ENCODE assay signal across 9 mouse cellular contexts in the genomic region with DNA sequence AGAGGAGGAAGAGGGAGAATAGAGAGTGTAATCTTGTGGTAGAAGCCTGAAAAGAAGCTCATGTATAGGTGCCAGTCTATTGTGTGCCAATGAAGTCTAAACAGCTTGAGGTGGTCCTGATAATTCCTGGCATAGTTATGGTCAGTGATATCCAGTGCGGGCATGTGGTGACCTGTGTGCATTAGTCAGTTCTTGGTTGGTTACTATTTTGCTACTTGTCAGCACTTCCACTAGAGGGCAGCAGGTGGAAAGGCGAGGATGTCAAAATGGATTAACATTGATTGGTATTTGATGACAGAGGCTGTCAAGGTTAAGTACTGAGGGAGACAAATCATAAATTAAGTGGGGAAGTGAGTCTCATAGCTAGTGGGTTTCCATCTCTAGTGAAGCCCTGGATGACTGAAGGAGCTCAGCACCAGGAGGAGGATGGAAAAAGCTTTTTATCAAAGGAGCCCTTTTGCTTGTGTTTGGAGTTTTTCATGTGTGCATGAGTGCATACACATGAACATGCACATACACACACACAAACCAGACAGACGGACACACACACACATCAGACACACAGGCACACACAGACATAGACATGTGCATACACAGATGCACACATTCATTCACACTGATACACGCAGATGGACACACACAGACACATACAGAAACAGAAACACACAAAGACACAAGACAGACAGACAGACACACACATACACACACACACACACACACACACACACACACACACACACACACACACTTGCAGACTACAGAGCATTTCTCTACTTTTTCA.
DNase-seq lines count a peak whose midpoint lies in the region; ATAC-seq and TF ChIP-seq lines count a peak whose summit lies in the region.
"Had no signal": no experiment of that assay in that cellular context is flagged by ENCODE, and none has a peak within 500 bp of the region (broad histone marks: within the 10 kb centered on the region; RNA-seq: fewer than 3 reads in every experiment).

No protein-coding gene starts in this region.

- no peaks in the 10 kb centered on the region for H3K9me3 ChIP-seq in intestine, postnatal 0 days (ENCODE audit: control insufficient read depth)
- H3K9me3 ChIP-seq in intestine, embryonic 15.5 days: no peaks in the 10 kb centered on the region
- no peaks in the 10 kb centered on the region for H3K9me3 ChIP-seq in G1E (replicated peaks)
- H3K9me3 ChIP-seq in embryonic facial prominence, embryonic 11.5 days (replicated peaks; ENCODE audit: control insufficient read depth, low read length): no peaks in the 10 kb centered on the region
- H3K9me3 ChIP-seq in neural tube, embryonic 14.5 days (ENCODE audit: control insufficient read depth, low read length): no peaks in the 10 kb centered on the region
- H3K9me3 ChIP-seq: embryonic facial prominence, embryonic 13.5 days had no signal

- no peak overlapping the region for H3K27ac ChIP-seq in intestine, postnatal 0 days (ENCODE audit: low read depth, low read length)
- H3K27ac ChIP-seq in intestine, embryonic 15.5 days: no peak overlapping the region
- no peak overlapping the region for H3K27ac ChIP-seq in embryonic facial prominence, embryonic 11.5 days (replicated peaks; ENCODE audit: low read depth, low read length)
- no peak overlapping the region for H3K27ac ChIP-seq in neural tube, embryonic 14.5 days (ENCODE audit: low read depth, low read length)
- H3K27ac ChIP-seq: embryonic facial prominence, embryonic 13.5 days had no signal

- peak; percentile 92 for TF ChIP-seq CTCF in intestine, postnatal 0 days (IDR thresholded peaks at IDR 0.05; ENCODE audit: low read depth)
- TF ChIP-seq CTCF in G1E (IDR thresholded peaks at IDR 0.05; ENCODE audit: low read depth, low read length): 0 out of 2 replicates have a peak, but pooled peaks have one; percentile 25

- no peak overlapping the region for H3K4me2 ChIP-seq in intestine, postnatal 0 days (replicated peaks; ENCODE audit: low read depth)
- H3K4me2 ChIP-seq in intestine, embryonic 15.5 days (replicated peaks): no peak overlapping the region
- no peak overlapping the region for H3K4me2 ChIP-seq in embryonic facial prominence, embryonic 11.5 days (ENCODE audit: low read depth, low read length)
- H3K4me2 ChIP-seq in neural tube, embryonic 14.5 days (ENCODE audit: low read depth, low read length): no peak overlapping the region
- H3K4me2 ChIP-seq: embryonic facial prominence, embryonic 13.5 days had no signal

- no peaks in the 10 kb centered on the region for H3K36me3 ChIP-seq in intestine, postnatal 0 days (ENCODE audit: control insufficient read depth, insufficient read depth)
- H3K36me3 ChIP-seq in intestine, embryonic 15.5 days: no peaks in the 10 kb centered on the region
- H3K36me3 ChIP-seq in G1E (replicated peaks): no peaks in the 10 kb centered on the region
- H3K36me3 ChIP-seq in embryonic facial prominence, embryonic 11.5 days (replicated peaks; ENCODE audit: control insufficient read depth, insufficient read depth, low read depth, low read length): no peaks in the 10 kb centered on the region
- no peaks in the 10 kb centered on the region for H3K36me3 ChIP-seq in neural tube, embryonic 14.5 days (ENCODE audit: control insufficient read depth, insufficient read depth, low read length)
- H3K36me3 ChIP-seq: embryonic facial prominence, embryonic 13.5 days had no signal

- no peak for ATAC-seq in intestine, postnatal 0 days
- no peak for ATAC-seq in intestine, embryonic 15.5 days
- ATAC-seq in G1E (ENCODE audit: extremely low read depth, insufficient number of reproducible peaks, low FRiP score, poor library complexity, severe bottlenecking): no peak
- no peak for ATAC-seq in embryonic facial prominence, embryonic 11.5 days (replicated peaks; ENCODE audit: insufficient number of reproducible peaks, low FRiP score, low TSS enrichment, low read depth)
- ATAC-seq in neural tube, embryonic 14.5 days (ENCODE audit: low read depth): peak; percentile 71; the same call in 1 of the 2 replicates

- no peaks in the 10 kb centered on the region for H3K27me3 ChIP-seq in intestine, postnatal 0 days (replicated peaks; ENCODE audit: control insufficient read depth, insufficient read depth, low read length)
- H3K27me3 ChIP-seq in intestine, embryonic 15.5 days (replicated peaks): no peaks in the 10 kb centered on the region
- H3K27me3 ChIP-seq in G1E (ENCODE audit: insufficient read depth, low read length): no peaks in the 10 kb centered on the region
- no peaks in the 10 kb centered on the region for H3K27me3 ChIP-seq in embryonic facial prominence, embryonic 11.5 days (ENCODE audit: control insufficient read depth, insufficient read depth, low read length)
- no peaks in the 10 kb centered on the region for H3K27me3 ChIP-seq in neural tube, embryonic 14.5 days (ENCODE audit: control insufficient read depth, insufficient read depth, low read length)
- H3K27me3 ChIP-seq: embryonic facial prominence, embryonic 13.5 days had no signal

- H3K4me1 ChIP-seq in intestine, postnatal 0 days (replicated peaks; ENCODE audit: control insufficient read depth, insufficient read depth, low read length): no peaks in the 10 kb centered on the region
- H3K4me1 ChIP-seq in intestine, embryonic 15.5 days (replicated peaks): no peaks in the 10 kb centered on the region
- H3K4me1 ChIP-seq in G1E (ENCODE audit: insufficient read depth, low read depth, low read length): no peaks in the 10 kb centered on the region
- H3K4me1 ChIP-seq in embryonic facial prominence, embryonic 11.5 days (ENCODE audit: control insufficient read depth, insufficient read depth, low read length): no peaks in the 10 kb centered on the region
- H3K4me1 ChIP-seq in neural tube, embryonic 14.5 days (ENCODE audit: control insufficient read depth, insufficient read depth, low read length): no peaks in the 10 kb centered on the region
- H3K4me1 ChIP-seq: embryonic facial prominence, embryonic 13.5 days had no signal

- no peak overlapping the region for H3K9ac ChIP-seq in intestine, postnatal 0 days (ENCODE audit: low read depth, low read length)
- no peak overlapping the region for H3K9ac ChIP-seq in intestine, embryonic 15.5 days
- H3K9ac ChIP-seq in embryonic facial prominence, embryonic 11.5 days (replicated peaks; ENCODE audit: low read length): no peak overlapping the region
- no peak overlapping the region for H3K9ac ChIP-seq in neural tube, embryonic 14.5 days (replicated peaks; ENCODE audit: low read depth, low read length)
- H3K9ac ChIP-seq: embryonic facial prominence, embryonic 13.5 days had no signal

- 60% methylated on average over 4 of the region's 4 CpGs for WGBS in intestine, postnatal 0 days
- 62% methylated on average over 4 of the region's 4 CpGs for WGBS in intestine, embryonic 15.5 days
- WGBS in embryonic facial prominence, embryonic 11.5 days: 61% methylated on average over 4 of the region's 4 CpGs
- 60% methylated on average over 4 of the region's 4 CpGs for whole genome bisulfite sequencing in neural tube, embryonic 14.5 days

- H3K4me3 ChIP-seq in intestine, postnatal 0 days (ENCODE audit: low read depth, low read length): no peak overlapping the region
- H3K4me3 ChIP-seq in intestine, embryonic 15.5 days (replicated peaks): no peak overlapping the region
- H3K4me3 ChIP-seq in G1E (ENCODE audit: low read depth, low read length): no peak overlapping the region
- no peak overlapping the region for H3K4me3 ChIP-seq in embryonic facial prominence, embryonic 11.5 days (ENCODE audit: low read depth, low read length)
- no peak overlapping the region for H3K4me3 ChIP-seq in neural tube, embryonic 14.5 days (ENCODE audit: low read depth, low read length)
- H3K4me3 ChIP-seq: embryonic facial prominence, embryonic 13.5 days had no signal

- DNase-seq in 416B (ENCODE audit: low read depth): peak; percentile 49
- peak; percentile 9 for DNase-seq in G1E (ENCODE audit: low spot score)
- DNase-seq in embryonic facial prominence, embryonic 11.5 days (ENCODE audit: low spot score): peak; percentile 49
- DNase-seq in layer of hippocampus, postnatal 36 days: peak; percentile 15 to 21
- DNase-seq in Muller cell, postnatal 12 days (ENCODE audit: inconsistent ontology term): no peak
